Mouse (Mus musculus) gastrocnemius, postnatal 36 days (tissue): Measurements from ENCODE around the gene Rala. TPM values are rescaled to one million over a fixed set of nuclear protein-coding genes. Genes with fewer than 3 reads are reported as not detected.

Experiments used
- total RNA-seq, 2 experiments: library from RNA; stranded (reverse); gene quantifications; 2 replicates each; pipeline ENCODE4 v1.2.3; 2021

Gene Rala
- total RNA-seq, 2 experiments from 2014 or later: 20.1 to 22.7 TPM

Other genes starting within 250 kb of the Rala start
- gene Mplkip, start 249.0 kb downstream of the Rala start, total RNA-seq: 1 to 10 TPM; 4.2 to 5.7 TPM
- gene Sugct, start 248.7 kb downstream of the Rala start, total RNA-seq: 1 to 10 TPM in 1 of 2 experiments, under 1 TPM in 1; 0.96 to 1.0 TPM
- 10 to 100 TPM; 13.1 to 20.7 TPM for gene Cdk13, start 139.1 kb downstream of the Rala start, total RNA-seq
- 10 to 100 TPM; 11.9 to 14.7 TPM for gene Yae1d1, start 49.1 kb upstream of the Rala start, total RNA-seq